Mouse (Mus musculus) liver, embryonic 16.5 days (tissue): ENCODE data around the gene Gm7029. TPM values are rescaled to one million over a fixed set of nuclear protein-coding genes. Genes with fewer than 3 reads are reported as not detected.
"Not testable (repeated sequence)": the region's sequence is repeated elsewhere in the genome, so short reads cannot be mapped to it uniquely, and the experiment has no call there.

Source experiments
- ATAC-seq: fragments of 200-750 bp; cut with Nextera tagmentation; 2 replicates; pipeline ENCODE4 v1.8.0; 2017; ENCODE audit warnings: low read depth, mild to moderate bottlenecking, moderate number of reproducible peaks, moderate library complexity
- H3K27ac ChIP-seq: fragments of 300-500 bp; sonication (generic); 2 replicates; pipeline ENCODE4 v1.5.1; 2014; ENCODE audit warnings: mild to moderate bottlenecking, low read length
- H3K27me3 ChIP-seq: fragments of 300-500 bp; sonication (generic); 2 replicates; pipeline ENCODE4 v1.6.1; 2014; ENCODE audit warnings: low read depth, low read length, mixed read lengths; ENCODE audit not compliant: control insufficient read depth, insufficient read depth
- H3K36me3 ChIP-seq: fragments of 300-500 bp; sonication (generic); 2 replicates; pipeline ENCODE4 v1.6.1; 2014; ENCODE audit warnings: mild to moderate bottlenecking; ENCODE audit not compliant: control insufficient read depth, insufficient read depth
- H3K4me1 ChIP-seq: fragments of 300-500 bp; sonication (generic); 2 replicates; pipeline ENCODE4 v1.6.1; 2014; ENCODE audit warnings: low read depth, low read length, mixed read lengths; ENCODE audit not compliant: control insufficient read depth
- H3K4me2 ChIP-seq: fragments of 300-500 bp; sonication (generic); 2 replicates; pipeline ENCODE4 v1.6.1; 2014; ENCODE audit warnings: low read depth, low read length, mixed read lengths
- H3K4me3 ChIP-seq: fragments of 300-500 bp; sonication (generic); 2 replicates; pipeline ENCODE4 v1.5.1; 2014; ENCODE audit warnings: low read depth, mild to moderate bottlenecking, low read length
- H3K9ac ChIP-seq: fragments of 300-500 bp; sonication (generic); 2 replicates; pipeline ENCODE4 v1.6.1; 2014; ENCODE audit warnings: low read depth, low read length
- H3K9me3 ChIP-seq: fragments of 300-500 bp; sonication (generic); replicated peaks from 2 replicates; pipeline ENCODE4 v1.6.1; 2016; ENCODE audit warnings: low read length; ENCODE audit not compliant: control insufficient read depth
- WGBS: fragments of 180-500 bp; shearing (Covaris S2); extraction: QIAGEN DNeasy Blood & Tissue Kit; methylation state at CpG from one replicate; pipeline ENCODE4 v1.1.7; 2014; ENCODE audit not compliant: insufficient replicate concordance; 5-methylcytosine and 5-hydroxymethylcytosine counted together
- polyA plus RNA-seq: library from polyadenylated mRNA; unstranded; fragments of >200 nt; fragmentation: Nextera tagmentation; extraction: Ambion mirVana; gene quantifications from 2 replicates; pipeline ENCODE4 v1.2.1, GENCODE M21; 2015

Gm7029 gene
- polyA plus RNA-seq, 1 experiment from 2014 or later = not detected

GRCm38 (mm10) chr17:33844196-33844595, 29.4 kb upstream of the Gm7029 start:
- Histone ChIP-seq H3K9ac (no peak overlapping the region), H3K27ac (no peak overlapping the region), H3K9me3 (no peaks in the 10 kb centered on the region), H3K4me1 (peaks cover 7% of the 10 kb centered on the region), H3K36me3 (no peaks in the 10 kb centered on the region), H3K27me3 (no peaks in the 10 kb centered on the region), H3K4me2 (no peak overlapping the region), H3K4me3 (no peak overlapping the region)
- ATAC-seq = no peak
- WGBS = 52% methylated on average over 1 of the region's 1 CpGs

GRCm38 (mm10) chr17:33848139-33848538, 25.5 kb upstream of the Gm7029 start:
- Histone ChIP-seq H3K4me3 (no peak overlapping the region), H3K27me3 (no peaks in the 10 kb centered on the region), H3K4me2 (no peak overlapping the region), H3K9me3 (no peaks in the 10 kb centered on the region), H3K4me1 (peaks cover 7% of the 10 kb centered on the region; the same call in 1 of the 2 replicates), H3K36me3 (no peaks in the 10 kb centered on the region), H3K27ac (no peak overlapping the region), H3K9ac (no peak overlapping the region)
- WGBS = 53% methylated on average over 8 of the region's 8 CpGs
- no peak for ATAC-seq

GRCm38 (mm10) chr17:33851331-33851730, 22.3 kb upstream of the Gm7029 start:
- ATAC-seq = peak; percentile 81
- H3K4me1 ChIP-seq = no peaks in the 10 kb centered on the region
- no peak overlapping the region for H3K4me3 ChIP-seq
- no peaks in the 10 kb centered on the region for H3K36me3 ChIP-seq
- no peak overlapping the region for H3K4me2 ChIP-seq
- no peaks in the 10 kb centered on the region for H3K9me3 ChIP-seq
- 27% methylated on average over 1 of the region's 1 CpGs for WGBS
- H3K9ac ChIP-seq = no peak overlapping the region
- peak overlapping the region; percentile 60; the same call in 1 of the 2 replicates for H3K27ac ChIP-seq
- no peaks in the 10 kb centered on the region for H3K27me3 ChIP-seq

- no peak for ATAC-seq
- H3K36me3 ChIP-seq = no peaks in the 10 kb centered on the region
- H3K9ac ChIP-seq = no peak overlapping the region
- H3K27ac ChIP-seq = no peak overlapping the region
- no peaks in the 10 kb centered on the region for H3K27me3 ChIP-seq
- H3K9me3 ChIP-seq = no peaks in the 10 kb centered on the region
- H3K4me1 ChIP-seq = no peaks in the 10 kb centered on the region
- no peak overlapping the region for H3K4me3 ChIP-seq
- no peak overlapping the region for H3K4me2 ChIP-seq
- 65% methylated on average over 4 of the region's 4 CpGs for WGBS
Observed at GRCm38 (mm10) chr17:33857816-33858215, 15.8 kb upstream of the Gm7029 start.

- 12% methylated on average over 9 of the region's 9 CpGs for WGBS
- ATAC-seq = no peak
- no peaks in the 10 kb centered on the region for H3K9me3 ChIP-seq
- no peak overlapping the region for H3K9ac ChIP-seq
- H3K27me3 ChIP-seq = no peaks in the 10 kb centered on the region
- no peak overlapping the region for H3K27ac ChIP-seq
- peak overlapping the region; percentile 54 for H3K4me2 ChIP-seq
- H3K4me3 ChIP-seq = no peak overlapping the region
- H3K4me1 ChIP-seq = no peaks in the 10 kb centered on the region; the same call in 1 of the 2 replicates
- no peaks in the 10 kb centered on the region for H3K36me3 ChIP-seq
Observed at GRCm38 (mm10) chr17:33865330-33866030, 8.2 kb upstream of the Gm7029 start.

- H3K9ac ChIP-seq = no peak overlapping the region
- H3K4me1 ChIP-seq = no peaks in the 10 kb centered on the region
- no peaks in the 10 kb centered on the region for H3K9me3 ChIP-seq
- no peak for ATAC-seq
- H3K4me2 ChIP-seq = no peak overlapping the region
- H3K27me3 ChIP-seq = no peaks in the 10 kb centered on the region
- H3K4me3 ChIP-seq = no peak overlapping the region
- no peak overlapping the region for H3K27ac ChIP-seq
- 89% methylated on average over 11 of the region's 11 CpGs for WGBS
- peaks cover 18% of the 10 kb centered on the region for H3K36me3 ChIP-seq
Observed at GRCm38 (mm10) chr17:33874411-33874810, 774 bp downstream of the Gm7029 start.

GRCm38 (mm10) chr17:33875797-33876196, 2.2 kb downstream of the Gm7029 start:
- H3K9ac ChIP-seq, H3K9me3 ChIP-seq, ATAC-seq, H3K27ac ChIP-seq, H3K4me1 ChIP-seq, H3K4me3 ChIP-seq, H3K4me2 ChIP-seq, H3K27me3 ChIP-seq: not testable (repeated sequence)
- peaks cover 26% of the 10 kb centered on the region for H3K36me3 ChIP-seq
- 73% methylated on average over 5 of the region's 5 CpGs for WGBS

GRCm38 (mm10) chr17:33884320-33884719, 10.7 kb downstream of the Gm7029 start:
- not testable (repeated sequence) for H3K27ac ChIP-seq, H3K27me3 ChIP-seq, H3K4me3 ChIP-seq, ATAC-seq, H3K9ac ChIP-seq, H3K4me2 ChIP-seq, H3K9me3 ChIP-seq
- H3K4me1 ChIP-seq = peaks cover 17% of the 10 kb centered on the region
- H3K36me3 ChIP-seq = peaks cover 46% of the 10 kb centered on the region
- WGBS = 91% methylated on average over 10 of the region's 11 CpGs

- ATAC-seq, H3K9me3 ChIP-seq, H3K9ac ChIP-seq, H3K27me3 ChIP-seq, H3K27ac ChIP-seq: not testable (repeated sequence)
- peaks cover 25% of the 10 kb centered on the region for H3K36me3 ChIP-seq
- peak overlapping the region; percentile 81 for H3K4me3 ChIP-seq
- H3K4me2 ChIP-seq = peak overlapping the region; percentile 80
- H3K4me1 ChIP-seq = peaks cover 17% of the 10 kb centered on the region
- 20% methylated on average over 2 of the region's 2 CpGs for WGBS
Observed at GRCm38 (mm10) chr17:33887802-33888201, 14.2 kb downstream of the Gm7029 start.
